Mouse (Mus musculus) liver, embryonic 14.5 days (tissue): ENCODE results near the gene Harbi1. TPM values are rescaled to one million over a fixed set of nuclear protein-coding genes. Genes with fewer than 3 reads are reported as not detected.
"Not testable (repeated sequence)": the region's sequence is repeated elsewhere in the genome, so short reads cannot be mapped to it uniquely, and the experiment has no call there.

Experiments
- ATAC-seq: fragments of 200-750 bp; cut with Nextera tagmentation; 2 replicates; pipeline ENCODE4 v1.8.0; 2017; ENCODE audit warnings: moderate number of reproducible peaks, mild to moderate bottlenecking, moderate library complexity; ENCODE audit not compliant: insufficient read depth
- DNase-seq, 3 experiments: peaks; one replicate each; pipeline ENCODE4 v3.0.0-alpha.2; 2012 to 2013; ENCODE audit warnings: low read depth in 3 of 3, low spot score in 3 of 3
- H3K27ac ChIP-seq: fragments of 300-500 bp; sonication (generic); 2 replicates; pipeline ENCODE4 v1.5.1; 2014; ENCODE audit warnings: moderate library complexity, mild to moderate bottlenecking, control low read depth, inconsistent platforms
- H3K27me3 ChIP-seq: fragments of 300-500 bp; sonication (generic); 2 replicates; pipeline ENCODE4 v1.6.1; 2014; ENCODE audit warnings: mild to moderate bottlenecking, low read length, moderate library complexity; ENCODE audit not compliant: control insufficient read depth, insufficient read depth
- H3K36me3 ChIP-seq: fragments of 300-500 bp; sonication (generic); replicated peaks from 2 replicates; pipeline ENCODE4 v1.6.1; 2014; ENCODE audit warnings: low read depth; ENCODE audit not compliant: control insufficient read depth, insufficient read depth
- H3K4me1 ChIP-seq, 2 experiments: fragments of 200-500 bp in 1 of 2; fragments of 300-500 bp in 1 of 2; sonication (generic) in 1 of 2; replicated peaks; 2 replicates each; pipeline ENCODE4 v1.6.1; 2012 to 2014; ENCODE audit warnings: antibody characterized with exemption in 1 of 2, inconsistent platforms in 1 of 2, low read length in 1 of 2; ENCODE audit not compliant: control insufficient read depth in 2 of 2, insufficient read depth in 2 of 2
- H3K4me2 ChIP-seq: fragments of 300-500 bp; sonication (generic); 2 replicates; pipeline ENCODE4 v1.6.1; 2014; ENCODE audit warnings: low read depth, mild to moderate bottlenecking, control low read depth, moderate library complexity
- H3K4me3 ChIP-seq, 2 experiments: fragments of 200-500 bp in 1 of 2; fragments of 300-500 bp in 1 of 2; sonication (generic) in 1 of 2; 2 replicates each; pipeline ENCODE4 v1.5.1; 2012 to 2014; ENCODE audit warnings: low read depth in 2 of 2, low read length in 2 of 2, mild to moderate bottlenecking in 2 of 2, control low read depth in 1 of 2, inconsistent platforms in 1 of 2, moderate library complexity in 1 of 2; ENCODE audit not compliant: insufficient read depth in 1 of 2
- H3K9ac ChIP-seq: fragments of 300-500 bp; sonication (generic); replicated peaks from 2 replicates; pipeline ENCODE4 v1.6.1; 2014; ENCODE audit warnings: mild to moderate bottlenecking, control low read depth, moderate library complexity
- H3K9me3 ChIP-seq: fragments of 300-500 bp; sonication (generic); 2 replicates; pipeline ENCODE4 v1.6.1; 2016; ENCODE audit warnings: low read length, mixed read lengths; ENCODE audit not compliant: control insufficient read depth
- CTCF ChIP-seq: IDR thresholded peaks from 2 replicates; pipeline ENCODE4 v1.5.1; 2016; ENCODE audit warnings: antibody characterized with exemption, low read depth, control low read depth
- EP300 ChIP-seq: IDR thresholded peaks from 2 replicates; pipeline ENCODE4 v1.6.1; 2016; ENCODE audit warnings: antibody characterized with exemption, low read depth
- WGBS: fragments of 180-500 bp; shearing (Covaris S2); extraction: QIAGEN DNeasy Blood & Tissue Kit; methylation state at CpG from one replicate; pipeline ENCODE4 v1.1.7; 2014; ENCODE audit not compliant: insufficient replicate concordance; 5-methylcytosine and 5-hydroxymethylcytosine counted together
- polyA plus RNA-seq, 2 experiments: library from polyadenylated mRNA; depleted of rRNA in 1 of 2; stranded (reverse) in 1 of 2; unstranded in 1 of 2; fragments of >200 nt; fragmentation: Nextera tagmentation in 1 of 2; extraction: Ambion mirVana in 1 of 2; gene quantifications; 2 replicates each; pipeline versions ENCODE4 v1.2.1 to v1.2.3; 2012 to 2014

The Harbi1 gene
- polyA plus RNA-seq, 2 experiments, result 2.2 to 4.8 TPM

DNA sequence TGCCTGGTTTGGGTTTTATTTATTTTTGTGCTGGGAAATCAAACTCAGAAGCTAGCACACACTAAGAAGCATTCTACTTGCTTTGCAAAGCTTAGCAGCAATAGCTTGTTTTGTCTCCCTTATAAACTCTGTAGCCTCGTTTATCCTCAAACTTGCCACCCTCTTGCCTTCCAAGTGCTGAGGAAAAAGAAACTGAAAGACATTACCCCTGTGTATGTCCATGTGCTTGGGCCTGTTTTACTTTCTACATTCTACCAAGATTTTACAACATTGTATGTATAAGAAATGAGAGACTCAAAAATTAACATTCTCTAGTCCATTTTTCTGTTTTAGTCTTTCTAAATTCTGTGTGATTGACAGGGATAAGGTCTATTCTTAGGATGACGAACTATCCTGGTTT lies 14.1 kb downstream of the Harbi1 start:
- Histone ChIP-seq H3K9me3 (no peaks in the 10 kb centered on the region), H3K27ac (no peak overlapping the region), H3K4me1 (peaks cover 0 to 11% of the 10 kb centered on the region in 2 experiments; a peak in 3 of 4 replicates), H3K36me3 (no peaks in the 10 kb centered on the region), H3K9ac (no peak overlapping the region), H3K4me2 (peak overlapping the region; percentile 19), H3K27me3 (no peaks in the 10 kb centered on the region), H3K4me3 (no peak overlapping the region)
- DNase-seq (no peak), ATAC-seq (no peak)
- TF ChIP-seq CTCF (no peak), EP300 (no peak)
- WGBS, result 39% methylated on average over 2 of the region's 2 CpGs

DNA sequence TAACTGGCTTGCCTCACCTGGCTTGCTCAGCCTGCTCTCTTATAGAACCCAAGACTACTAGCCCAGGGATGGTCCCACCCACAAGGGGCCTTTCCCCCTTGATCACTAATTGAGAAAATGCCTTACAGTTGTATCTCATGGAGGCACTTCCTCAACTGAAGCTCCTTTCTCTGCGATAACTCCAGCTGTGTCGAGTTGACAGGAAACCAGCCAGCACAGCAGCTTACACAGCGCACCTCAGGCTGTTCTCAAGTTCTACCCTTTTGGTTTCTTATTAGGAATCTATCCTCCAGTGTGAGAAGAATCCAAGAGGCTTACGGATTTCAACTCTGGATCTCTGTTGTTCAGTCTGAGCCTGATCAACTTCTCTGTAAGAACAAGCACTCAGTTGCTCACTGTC lies 14.8 kb downstream of the Harbi1 start:
- not testable (repeated sequence) for H3K9ac ChIP-seq, H3K9me3 ChIP-seq, H3K36me3 ChIP-seq, DNase-seq, H3K4me3 ChIP-seq, H3K27me3 ChIP-seq
- 12% methylated on average over 4 of the region's 4 CpGs for WGBS
- ATAC-seq, result peak; percentile 42; the same call in 1 of the 2 replicates
- peak overlapping the region; percentile 16; the same call in 1 of the 2 replicates for H3K27ac ChIP-seq
- H3K4me1 ChIP-seq, result peaks cover 0 to 11% of the 10 kb centered on the region in 2 experiments; a peak in 3 of 4 replicates
- H3K4me2 ChIP-seq, result peak overlapping the region; percentile 18; the same call in 1 of the 2 replicates

DNA sequence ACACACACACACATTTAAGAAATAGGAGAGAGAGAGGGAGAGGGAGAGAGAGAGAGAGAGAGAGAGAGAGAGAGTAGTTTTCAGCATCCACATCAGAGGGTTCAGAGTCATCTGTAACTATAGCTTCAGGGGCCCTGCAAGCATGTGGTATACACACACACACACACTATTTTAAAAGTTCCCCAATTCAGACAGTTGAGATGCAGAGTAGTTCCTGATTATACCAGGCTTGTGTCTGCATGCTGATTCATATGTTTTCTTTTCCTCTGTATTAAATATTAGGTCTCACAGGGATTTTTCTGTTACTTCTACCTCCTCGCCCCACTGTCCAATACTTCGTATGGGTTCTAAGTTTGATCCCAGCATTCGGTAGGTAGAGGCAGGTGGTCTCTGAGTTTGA lies 16.4 kb downstream of the Harbi1 start:
- Histone ChIP-seq H3K4me2 (no peak overlapping the region), H3K4me1 (peaks cover 0 to 11% of the 10 kb centered on the region in 2 experiments; a peak in 3 of 4 replicates), H3K9me3 (no peaks in the 10 kb centered on the region), H3K9ac (no peak overlapping the region), H3K36me3 (no peaks in the 10 kb centered on the region), H3K4me3 (no peak overlapping the region), H3K27me3 (no peaks in the 10 kb centered on the region), H3K27ac (no peak overlapping the region)
- TF ChIP-seq EP300 (no peak), CTCF (no peak)
- no peak for ATAC-seq
- DNase-seq, result no peak
- 73% methylated on average over 3 of the region's 3 CpGs for WGBS

DNA sequence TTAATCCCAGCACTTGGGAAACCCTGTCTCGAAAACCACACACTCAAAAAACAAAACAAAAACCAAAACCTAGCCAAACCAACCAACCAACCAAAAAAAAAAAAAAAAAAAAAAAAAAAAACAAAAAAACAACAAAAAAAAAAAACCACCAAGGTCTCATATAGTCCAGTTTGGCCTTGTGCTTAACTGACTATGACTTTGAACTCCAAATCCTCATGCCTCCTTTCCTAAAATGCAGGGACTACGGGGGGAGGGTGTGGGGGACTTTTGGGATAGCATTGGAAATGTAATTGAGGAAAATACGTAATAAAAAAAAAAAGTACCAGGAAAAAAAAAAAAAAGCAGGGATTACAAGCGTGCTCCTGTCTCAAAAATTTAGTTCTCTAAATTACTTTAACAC lies 18.9 kb downstream of the Harbi1 start:
- Histone ChIP-seq H3K4me2 (peak overlapping the region; percentile 83), H3K9ac (peak overlapping the region; percentile 97), H3K36me3 (no peaks in the 10 kb centered on the region), H3K4me3 (peak overlapping the region in 1 of 2 experiments; percentile 99; a peak in 2 of 4 replicates), H3K27ac (no peak overlapping the region; the same call in 1 of the 2 replicates), H3K4me1 (peaks cover 0 to 11% of the 10 kb centered on the region in 2 experiments; a peak in 3 of 4 replicates), H3K9me3 (no peaks in the 10 kb centered on the region), H3K27me3 (no peaks in the 10 kb centered on the region)
- TF ChIP-seq CTCF (no peak), EP300 (no peak)
- ATAC-seq (no peak), DNase-seq (no peak)
- whole genome bisulfite sequencing, result 18% methylated on average over 4 of the region's 4 CpGs

DNA sequence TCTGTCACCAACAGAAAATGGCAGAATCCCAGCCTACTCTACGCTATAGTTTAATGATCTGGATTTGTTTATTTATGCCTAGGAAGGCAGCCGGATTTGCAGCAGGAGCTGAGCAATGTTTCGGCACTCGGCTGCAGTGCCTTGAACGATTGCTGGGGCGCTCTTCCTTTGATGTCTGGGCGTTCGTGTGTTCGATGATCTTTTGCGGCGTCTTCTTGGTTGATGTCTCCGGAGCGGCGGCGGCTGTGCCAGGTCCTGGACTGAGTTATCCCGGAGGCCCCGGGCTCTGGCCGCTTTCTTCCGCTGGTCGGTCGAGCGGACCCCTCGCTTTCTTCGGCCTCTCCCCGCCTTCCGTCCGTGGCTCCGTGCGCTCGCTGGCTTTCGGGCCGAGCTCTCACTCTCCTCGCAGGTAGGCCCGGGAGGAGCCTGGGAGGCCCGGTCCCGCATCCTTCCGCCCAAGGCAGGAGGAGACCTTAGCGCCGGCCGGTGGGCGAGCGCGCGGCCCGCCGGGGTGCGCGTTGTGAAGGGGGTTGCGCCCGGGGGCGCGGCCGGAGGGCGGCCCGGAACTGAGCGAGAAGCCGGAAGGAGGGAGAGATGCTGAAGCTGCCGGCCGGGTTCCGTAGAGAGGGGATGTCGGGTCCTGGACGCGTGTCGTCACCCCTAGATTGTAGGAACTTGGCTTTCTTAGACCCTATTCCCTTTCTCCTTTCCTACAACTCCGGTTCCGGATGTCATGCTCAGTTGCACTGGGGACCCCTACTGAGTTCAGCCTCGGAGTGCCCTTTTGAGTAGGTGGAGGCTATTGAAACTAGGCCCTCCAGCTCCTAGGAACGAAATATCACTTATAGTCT lies 19.5 kb downstream of the Harbi1 start, which contains the start of gene Ambra1:
Gene Ambra1 (plus strand): TSS at position 164 of the 851 bp plus-strand sequence.
- TF ChIP-seq EP300 (no peak), CTCF (peak; percentile 60)
- H3K4me3 ChIP-seq, result peak within 1 kb of the TSS; percentile 99
- peaks cover 0 to 8% of the 10 kb centered on the region in 2 experiments; a peak in 3 of 4 replicates for H3K4me1 ChIP-seq

More for the DNA sequence above, 19.5 kb downstream of the Harbi1 start, which contains the start of gene Ambra1:
- no peaks in the 10 kb centered on the region for H3K9me3 ChIP-seq
- DNase-seq, result peak; percentile 78 to 84 (median 82)
- H3K27ac ChIP-seq, result peak within 1 kb of the TSS; percentile 88
- peak within 1 kb of the TSS; percentile 97 for H3K9ac ChIP-seq
- peak within 1 kb of the TSS; percentile 83 for H3K4me2 ChIP-seq
- H3K27me3 ChIP-seq, result no peaks in the 10 kb centered on the region
- peak; percentile 86 for ATAC-seq
- H3K36me3 ChIP-seq, result no peaks in the 10 kb centered on the region
- under 1% methylated on average over 68 of the region's 68 CpGs for WGBS
